Mouse (Mus musculus): ENCODE data around the gene Gm45753. TPM values are rescaled to one million over a fixed set of nuclear protein-coding genes. Genes with fewer than 3 reads are reported as not detected.

The Gm45753 gene
- polyA plus RNA-seq (2014; fragmentation: Nextera tagmentation; extraction: Ambion mirVana), result not detected in 2 replicates

GRCm38 (mm10) chr8:45308366-45308765, at the start of gene Gm45753:
TSS of gene Gm45753 (minus strand) at chr8:45308466.
- 55% methylated on average over 13 of the region's 13 CpGs for WGBS
- Histone ChIP-seq H3K4me3 (ENCODE audit: low read depth, low read length) (no peak within 1 kb of the TSS), H3K4me2 (no peak within 1 kb of the TSS), H3K27ac (ENCODE audit: low read depth) (no peak within 1 kb of the TSS), H3K4me1 (ENCODE audit: insufficient read depth) (no peaks in the 10 kb centered on the region), H3K9me3 (ENCODE audit: low read depth, low read length) (no peaks in the 10 kb centered on the region), H3K27me3 (ENCODE audit: insufficient read depth, low read length) (no peaks in the 10 kb centered on the region), H3K36me3 (ENCODE audit: insufficient read depth) (no peaks in the 10 kb centered on the region), H3K9ac (no peak within 1 kb of the TSS)
- peak; percentile 19 for DNase-seq
- ATAC-seq (ENCODE audit: insufficient read depth), result no peak; the same call in 1 of the 2 replicates
- no peak for TF ChIP-seq CTCF (IDR thresholded peaks at IDR 0.05; ENCODE audit: low read depth)

GRCm38 (mm10) chr8:45355809-45356208, 47.5 kb upstream of the Gm45753 start:
- no peak for TF ChIP-seq CTCF (IDR thresholded peaks at IDR 0.05; ENCODE audit: low read depth)
- Histone ChIP-seq H3K27me3 (ENCODE audit: insufficient read depth, low read length) (no peaks in the 10 kb centered on the region), H3K9me3 (ENCODE audit: low read depth, low read length) (no peaks in the 10 kb centered on the region), H3K4me2 (no peak overlapping the region), H3K4me3 (ENCODE audit: low read depth, low read length) (no peak overlapping the region), H3K36me3 (ENCODE audit: insufficient read depth) (peaks cover 14% of the 10 kb centered on the region; the same call in 1 of the 2 replicates), H3K27ac (ENCODE audit: low read depth) (no peak overlapping the region), H3K9ac (no peak overlapping the region), H3K4me1 (ENCODE audit: insufficient read depth) (no peaks in the 10 kb centered on the region; the same call in 1 of the 2 replicates)
- DNase-seq (no peak), ATAC-seq (ENCODE audit: insufficient read depth) (no peak)
- WGBS, result 85% methylated on average over 6 of the region's 6 CpGs

- TF ChIP-seq CTCF (IDR thresholded peaks at IDR 0.05; ENCODE audit: low read depth), result peak; percentile 99
- no peak overlapping the region for H3K4me3 ChIP-seq (ENCODE audit: low read depth, low read length)
- H3K9me3 ChIP-seq (ENCODE audit: low read depth, low read length), result no peaks in the 10 kb centered on the region
- WGBS, result 14% methylated on average over 6 of the region's 6 CpGs
- H3K4me1 ChIP-seq (ENCODE audit: insufficient read depth), result no peaks in the 10 kb centered on the region
- no peak overlapping the region for H3K4me2 ChIP-seq
- H3K9ac ChIP-seq, result no peak overlapping the region
- peaks cover 13% of the 10 kb centered on the region; the same call in 1 of the 2 replicates for H3K36me3 ChIP-seq (ENCODE audit: insufficient read depth)
- no peaks in the 10 kb centered on the region for H3K27me3 ChIP-seq (ENCODE audit: insufficient read depth, low read length)
- DNase-seq (peak; percentile 92), ATAC-seq (ENCODE audit: insufficient read depth) (peak; percentile 68)
- no peak overlapping the region for H3K27ac ChIP-seq (ENCODE audit: low read depth)
Measured at GRCm38 (mm10) chr8:45345031-45345430, 36.8 kb upstream of the Gm45753 start.

- H3K4me2 ChIP-seq, result no peak overlapping the region
- H3K4me3 ChIP-seq (ENCODE audit: low read depth, low read length), result no peak overlapping the region
- no peak for DNase-seq
- H3K9ac ChIP-seq, result no peak overlapping the region
- WGBS, result 88% methylated on average over 8 of the region's 8 CpGs
- H3K27me3 ChIP-seq (ENCODE audit: insufficient read depth, low read length), result no peaks in the 10 kb centered on the region
- H3K9me3 ChIP-seq (ENCODE audit: low read depth, low read length), result no peaks in the 10 kb centered on the region
- no peak for TF ChIP-seq CTCF (IDR thresholded peaks at IDR 0.05; ENCODE audit: low read depth)
- no peak for ATAC-seq (ENCODE audit: insufficient read depth)
- H3K36me3 ChIP-seq (ENCODE audit: insufficient read depth), result peaks cover 13% of the 10 kb centered on the region; the same call in 1 of the 2 replicates
- no peak overlapping the region for H3K27ac ChIP-seq (ENCODE audit: low read depth)
- H3K4me1 ChIP-seq (ENCODE audit: insufficient read depth), result no peaks in the 10 kb centered on the region
Measured at GRCm38 (mm10) chr8:45344298-45344697, 36.0 kb upstream of the Gm45753 start.

- TF ChIP-seq CTCF (IDR thresholded peaks at IDR 0.05; ENCODE audit: low read depth), result no peak
- no peak overlapping the region for H3K4me3 ChIP-seq (ENCODE audit: low read depth, low read length)
- ATAC-seq (ENCODE audit: insufficient read depth), result no peak
- H3K36me3 ChIP-seq (ENCODE audit: insufficient read depth), result peaks cover 11% of the 10 kb centered on the region; the same call in 1 of the 2 replicates
- no peaks in the 10 kb centered on the region for H3K9me3 ChIP-seq (ENCODE audit: low read depth, low read length)
- H3K27me3 ChIP-seq (ENCODE audit: insufficient read depth, low read length), result no peaks in the 10 kb centered on the region
- H3K4me1 ChIP-seq (ENCODE audit: insufficient read depth), result no peaks in the 10 kb centered on the region
- no peak for DNase-seq
- WGBS, result 82% methylated on average over 12 of the region's 12 CpGs
- H3K4me2 ChIP-seq, result no peak overlapping the region
- no peak overlapping the region for H3K9ac ChIP-seq
- H3K27ac ChIP-seq (ENCODE audit: low read depth), result no peak overlapping the region
Measured at GRCm38 (mm10) chr8:45341630-45342628, 33.7 kb upstream of the Gm45753 start.

- TF ChIP-seq CTCF (IDR thresholded peaks at IDR 0.05; ENCODE audit: low read depth), result no peak
- no peaks in the 10 kb centered on the region for H3K4me1 ChIP-seq (ENCODE audit: insufficient read depth)
- H3K27me3 ChIP-seq (ENCODE audit: insufficient read depth, low read length), result no peaks in the 10 kb centered on the region
- H3K36me3 ChIP-seq (ENCODE audit: insufficient read depth), result no peaks in the 10 kb centered on the region
- no peaks in the 10 kb centered on the region for H3K9me3 ChIP-seq (ENCODE audit: low read depth, low read length)
- ATAC-seq (ENCODE audit: insufficient read depth), result peak; percentile 52; the same call in 1 of the 2 replicates
- H3K27ac ChIP-seq (ENCODE audit: low read depth), result peak overlapping the region; percentile 19; the same call in 1 of the 2 replicates
- peak overlapping the region; percentile 61 for H3K9ac ChIP-seq
- peak overlapping the region; percentile 88 for H3K4me2 ChIP-seq
- H3K4me3 ChIP-seq (ENCODE audit: low read depth, low read length), result peak overlapping the region; percentile 56
- no peak for DNase-seq
- 4% methylated on average over 8 of the region's 8 CpGs for WGBS
Measured at GRCm38 (mm10) chr8:45333493-45333892, 25.2 kb upstream of the Gm45753 start.

Data from lung, embryonic 14.5 days (tissue).